Mouse (Mus musculus): ENCODE measurements around the gene Ccdc74a.

The Ccdc74a gene

DNA sequence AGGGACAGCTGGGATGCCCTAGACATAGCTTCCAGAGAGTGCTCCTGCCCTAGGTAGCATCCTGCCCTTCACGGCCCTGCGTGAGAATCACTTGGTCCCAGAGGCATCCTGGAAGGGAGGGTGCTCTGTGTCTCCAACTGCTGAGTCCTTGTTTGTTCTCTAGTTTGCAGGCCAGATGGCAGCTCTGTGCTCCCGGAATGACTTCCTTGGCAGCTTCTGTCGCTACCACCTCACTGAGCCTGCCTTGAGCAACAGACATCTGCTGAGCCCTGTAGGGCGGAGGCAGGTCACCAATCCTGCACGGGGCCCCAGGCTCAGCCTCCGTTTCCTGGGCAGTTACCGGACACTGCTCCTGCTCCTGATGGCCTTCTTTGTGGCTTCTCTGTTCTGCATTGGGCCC, 4.0 kb upstream of the Ccdc74a start:
- DNase-seq (ENCODE audit: low spot score), result no peak

GRCm38 (mm10) chr16:17643437-17643990, 2.8 kb upstream of the Ccdc74a start:
- DNase-seq (ENCODE audit: low spot score), result no peak

- no peak for DNase-seq (ENCODE audit: low spot score)
These were observed 886 bp downstream of the Ccdc74a start for GRCm38 (mm10) chr16:17647156-17647555.

GRCm38 (mm10) chr16:17647566-17648340, 1.5 kb downstream of the Ccdc74a start:
- no peak for DNase-seq (ENCODE audit: low spot score)

DNA sequence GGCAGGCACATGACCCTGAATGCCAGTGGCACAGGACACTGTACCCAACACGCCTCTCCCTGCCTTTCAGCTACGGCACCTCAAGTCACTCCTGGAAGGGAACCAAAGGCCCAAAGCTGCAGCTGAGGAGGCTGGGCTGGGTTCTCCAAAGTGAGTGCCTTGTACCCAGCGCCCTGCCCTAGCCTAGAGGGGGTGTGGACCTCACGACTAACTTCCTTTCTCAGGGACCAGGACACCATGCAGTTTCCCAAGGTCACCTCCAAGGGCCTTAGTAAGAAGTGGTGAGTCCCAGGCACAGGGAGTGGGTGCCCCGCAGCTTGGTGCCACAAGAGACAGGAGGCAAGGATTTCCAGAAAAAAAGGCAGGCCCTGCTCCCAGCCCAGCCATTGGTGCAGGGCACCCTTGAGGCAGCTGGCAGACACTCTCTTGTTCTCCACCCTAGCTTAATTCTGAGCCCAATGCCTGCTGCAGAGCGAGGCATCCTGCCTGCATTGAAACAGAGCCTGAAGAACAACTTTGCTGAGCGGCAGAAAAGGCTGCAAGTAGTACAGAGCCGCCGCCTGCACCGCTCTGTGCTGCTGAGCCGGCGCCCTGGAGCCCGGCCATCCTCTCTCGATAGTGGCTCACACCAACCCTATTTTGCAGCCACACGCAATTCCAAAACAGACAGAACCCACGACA, 3.8 kb downstream of the Ccdc74a start:
- no peak for DNase-seq (ENCODE audit: low spot score)

DNA sequence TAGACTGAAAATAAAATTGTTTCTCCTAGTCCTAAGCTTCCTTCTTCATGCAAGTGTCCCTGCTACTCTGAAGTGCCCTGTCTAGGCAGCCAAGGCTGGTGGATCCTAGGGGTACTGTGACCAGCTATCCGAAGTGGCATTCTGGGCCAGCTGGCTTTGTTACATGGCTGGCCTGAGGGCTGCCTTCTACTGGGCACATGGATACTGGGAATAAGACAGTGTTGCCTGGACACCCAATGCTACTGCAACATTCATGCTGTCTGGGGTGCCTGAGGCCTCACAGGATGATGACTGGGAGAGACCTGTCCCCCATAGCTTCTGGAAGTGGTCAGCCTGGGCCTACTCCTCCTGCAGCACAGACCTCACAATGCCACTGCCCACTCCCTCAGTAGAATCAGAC, 4.4 kb downstream of the Ccdc74a start:
- DNase-seq (ENCODE audit: low spot score), result no peak

- no peak for DNase-seq (ENCODE audit: low spot score)
These were observed 6.3 kb downstream of the Ccdc74a start for GRCm38 (mm10) chr16:17652607-17653006.

GRCm38 (mm10) chr16:17653601-17654000, 7.3 kb downstream of the Ccdc74a start:
- DNase-seq (ENCODE audit: low spot score), result no peak

- DNase-seq (ENCODE audit: low spot score), result no peak
These were observed 8.0 kb downstream of the Ccdc74a start for GRCm38 (mm10) chr16:17654188-17654795.

DNA sequence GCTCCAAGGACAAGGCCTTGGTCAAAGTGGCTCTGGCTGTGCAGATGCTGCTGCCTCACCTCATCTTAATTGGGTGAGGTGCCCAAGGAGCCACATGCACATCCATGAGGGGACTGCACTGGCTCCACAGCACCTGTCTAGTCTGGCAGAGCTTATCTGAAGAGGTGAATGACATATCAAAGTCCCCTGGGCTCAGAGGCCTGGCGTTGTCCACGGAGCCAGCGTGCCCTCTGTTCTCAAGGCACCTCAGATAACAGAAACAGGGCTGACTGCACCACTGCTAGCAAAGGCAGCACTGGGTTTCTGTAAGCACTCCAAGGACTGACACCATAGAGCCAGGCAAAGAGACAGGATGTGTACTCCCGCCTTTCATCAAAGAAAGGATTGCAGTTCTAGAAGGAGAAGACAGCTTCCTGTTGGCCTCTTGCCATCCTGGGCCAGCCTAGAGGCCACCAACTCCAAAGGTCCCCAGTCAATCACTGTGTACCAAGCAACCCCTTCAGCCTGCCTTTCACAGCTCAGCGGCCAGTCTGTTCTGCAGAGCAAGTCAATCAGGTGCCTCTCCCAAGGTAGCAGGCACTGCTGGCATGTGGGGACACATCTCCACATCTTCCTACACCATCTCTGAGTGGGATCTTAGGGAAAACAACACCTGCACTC, 10.1 kb downstream of the Ccdc74a start:
- no peak for DNase-seq (ENCODE audit: low spot score)

- no peak for DNase-seq (ENCODE audit: low spot score)
These were observed 19.3 kb downstream of the Ccdc74a start for GRCm38 (mm10) chr16:17665568-17665967.

GRCm38 (mm10) chr16:17669886-17670285, 23.6 kb downstream of the Ccdc74a start:
- DNase-seq (ENCODE audit: low spot score), result no peak

DNA sequence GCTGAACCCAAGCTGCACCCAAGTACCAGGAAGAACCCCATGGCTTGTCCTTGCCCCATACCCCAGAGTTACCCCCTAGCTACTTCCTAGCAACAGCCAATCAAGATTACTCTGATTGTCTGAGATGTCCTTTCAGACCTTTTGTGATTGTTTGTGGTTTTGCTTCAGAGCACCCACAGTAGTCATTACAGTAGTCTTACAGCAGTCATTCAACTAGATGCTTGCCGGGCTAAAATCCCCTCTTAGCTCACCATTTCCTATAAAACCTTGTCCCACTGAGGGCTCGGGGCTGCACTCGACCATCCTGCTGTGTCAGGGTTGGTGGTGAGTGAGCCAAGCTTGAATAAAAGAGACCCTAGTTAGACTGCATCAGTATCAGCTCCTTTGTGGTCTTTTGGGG, 48.6 kb downstream of the Ccdc74a start:
- DNase-seq (ENCODE audit: low spot score), result no peak

Measured in urinary bladder, postnatal 10 days (tissue).